Mouse (Mus musculus) stomach, postnatal 0 days (tissue): ENCODE measurements around the gene Gse1. TPM values are rescaled to one million over a fixed set of nuclear protein-coding genes. Genes with fewer than 3 reads are reported as not detected.

Experiments used
- ATAC-seq: fragments of 200-750 bp; cut with Nextera tagmentation; 2 replicates; pipeline ENCODE4 v1.8.0; 2017; ENCODE audit not compliant: low FRiP score, low TSS enrichment
- DNase-seq: peaks from one replicate; pipeline ENCODE4 v3.0.0-alpha.2; 2016; ENCODE audit warnings: low spot score
- H3K27ac ChIP-seq: fragments of 300-500 bp; sonication (generic); replicated peaks from 2 replicates; pipeline ENCODE4 v1.5.1; 2014; ENCODE audit warnings: mild to moderate bottlenecking, control low read depth
- H3K27me3 ChIP-seq: fragments of 300-500 bp; sonication (generic); 2 replicates; pipeline ENCODE4 v1.6.1; 2014; ENCODE audit warnings: low read length; ENCODE audit not compliant: control insufficient read depth, insufficient read depth
- H3K36me3 ChIP-seq: fragments of 300-500 bp; sonication (generic); 2 replicates; pipeline ENCODE4 v1.6.1; 2014; ENCODE audit warnings: low read length, mixed read lengths; ENCODE audit not compliant: control insufficient read depth, insufficient read depth
- H3K4me1 ChIP-seq: fragments of 300-500 bp; sonication (generic); replicated peaks from 2 replicates; pipeline ENCODE4 v1.6.1; 2014; ENCODE audit warnings: antibody characterized with exemption; ENCODE audit not compliant: control insufficient read depth, insufficient read depth
- H3K4me2 ChIP-seq: fragments of 300-500 bp; sonication (generic); replicated peaks from 2 replicates; pipeline ENCODE4 v1.6.1; 2014; ENCODE audit warnings: low read depth, mild to moderate bottlenecking, control low read depth, moderate library complexity
- H3K4me3 ChIP-seq: fragments of 300-500 bp; sonication (generic); 2 replicates; pipeline ENCODE4 v1.5.1; 2014; ENCODE audit warnings: low read depth, low read length, control low read depth
- H3K9ac ChIP-seq: fragments of 300-500 bp; sonication (generic); 2 replicates; pipeline ENCODE4 v1.6.1; 2014; ENCODE audit warnings: mild to moderate bottlenecking, low read length, control low read depth, mixed read lengths
- H3K9me3 ChIP-seq: fragments of 300-500 bp; sonication (generic); 2 replicates; pipeline ENCODE4 v1.6.1; 2016; ENCODE audit warnings: low read length; ENCODE audit not compliant: control insufficient read depth
- CTCF ChIP-seq: IDR thresholded peaks from 2 replicates; pipeline ENCODE4 v1.5.1; 2016; ENCODE audit warnings: antibody characterized with exemption, low read depth, mild to moderate bottlenecking, moderate library complexity
- EP300 ChIP-seq: optimal IDR thresholded peaks from 2 replicates; pipeline ENCODE3; 2016; ENCODE audit warnings: antibody characterized with exemption
- WGBS: fragments of 180-500 bp; shearing (Covaris S2); extraction: QIAGEN DNeasy Blood & Tissue Kit; methylation state at CpG from one replicate; pipeline ENCODE4 v1.1.7; 2014; 5-methylcytosine and 5-hydroxymethylcytosine counted together
- polyA plus RNA-seq: library from polyadenylated mRNA; unstranded; fragments of >200 nt; fragmentation: Nextera tagmentation; extraction: Ambion mirVana; gene quantifications from 2 replicates; pipeline ENCODE4 v1.2.1, GENCODE M21; 2015

The Gse1 gene
- polyA plus RNA-seq, 1 experiment from 2014 or later, result 6.4 TPM

- H3K9me3 ChIP-seq, result no peaks in the 10 kb centered on the region
- no peak overlapping the region for H3K9ac ChIP-seq
- H3K27ac ChIP-seq, result no peak overlapping the region
- no peaks in the 10 kb centered on the region for H3K27me3 ChIP-seq
- H3K4me1 ChIP-seq, result no peaks in the 10 kb centered on the region
- whole genome bisulfite sequencing, result 44% methylated on average over 17 of the region's 17 CpGs
- H3K36me3 ChIP-seq, result no peaks in the 10 kb centered on the region
- ATAC-seq (no peak), DNase-seq (no peak)
- no peak overlapping the region for H3K4me2 ChIP-seq
- H3K4me3 ChIP-seq, result no peak overlapping the region
- TF ChIP-seq CTCF (no peak), EP300 (no peak)
These were observed 221.4 kb downstream of the Gse1 start for GRCm38 (mm10) chr8:120449608-120450031.

- no peaks in the 10 kb centered on the region for H3K9me3 ChIP-seq
- 86% methylated on average over 2 of the region's 2 CpGs for WGBS
- no peak overlapping the region for H3K4me2 ChIP-seq
- H3K9ac ChIP-seq, result no peak overlapping the region
- H3K4me1 ChIP-seq, result no peaks in the 10 kb centered on the region
- no peak for TF ChIP-seq CTCF
- TF ChIP-seq EP300, result no peak
- no peaks in the 10 kb centered on the region for H3K27me3 ChIP-seq
- no peak overlapping the region for H3K27ac ChIP-seq
- ATAC-seq (no peak), DNase-seq (no peak)
- H3K36me3 ChIP-seq, result no peaks in the 10 kb centered on the region
- H3K4me3 ChIP-seq, result no peak overlapping the region
These were observed 223.9 kb downstream of the Gse1 start for GRCm38 (mm10) chr8:120452111-120452510.

- H3K27me3 ChIP-seq, result no peaks in the 10 kb centered on the region
- no peak for TF ChIP-seq CTCF
- no peak for TF ChIP-seq EP300
- no peaks in the 10 kb centered on the region for H3K9me3 ChIP-seq
- H3K4me3 ChIP-seq, result no peak overlapping the region
- no peaks in the 10 kb centered on the region for H3K4me1 ChIP-seq
- ATAC-seq (peak; percentile 85), DNase-seq (peak; percentile 51)
- WGBS, result 51% methylated on average over 6 of the region's 6 CpGs
- no peak overlapping the region for H3K4me2 ChIP-seq
- no peaks in the 10 kb centered on the region for H3K36me3 ChIP-seq
- H3K9ac ChIP-seq, result no peak overlapping the region
- H3K27ac ChIP-seq, result 0 out of 2 replicates have a peak overlapping the region, but pooled peaks have one; percentile 30
These were observed 226.1 kb downstream of the Gse1 start for GRCm38 (mm10) chr8:120454404-120454803.

GRCm38 (mm10) chr8:120460375-120460774 lies 232.1 kb downstream of the Gse1 start:
- no peaks in the 10 kb centered on the region for H3K9me3 ChIP-seq
- no peak overlapping the region for H3K27ac ChIP-seq
- H3K4me1 ChIP-seq, result peaks cover 9% of the 10 kb centered on the region; the same call in 1 of the 2 replicates
- no peak for ATAC-seq
- TF ChIP-seq CTCF (no peak), EP300 (no peak)
- WGBS, result 38% methylated on average over 6 of the region's 6 CpGs
- no peaks in the 10 kb centered on the region for H3K36me3 ChIP-seq
- H3K27me3 ChIP-seq, result no peaks in the 10 kb centered on the region
- H3K4me2 ChIP-seq, result no peak overlapping the region
- DNase-seq, result no peak
- peak overlapping the region; percentile 18; the same call in 1 of the 2 replicates for H3K9ac ChIP-seq
- no peak overlapping the region for H3K4me3 ChIP-seq

- Histone ChIP-seq H3K9ac (no peak overlapping the region), H3K27ac (no peak overlapping the region), H3K4me3 (no peak overlapping the region), H3K9me3 (no peaks in the 10 kb centered on the region), H3K4me2 (no peak overlapping the region), H3K27me3 (no peaks in the 10 kb centered on the region), H3K36me3 (no peaks in the 10 kb centered on the region), H3K4me1 (peaks cover 14% of the 10 kb centered on the region)
- 49% methylated on average over 15 of the region's 15 CpGs for WGBS
- TF ChIP-seq EP300, result no peak
- no peak for TF ChIP-seq CTCF
- DNase-seq, result no peak
- ATAC-seq, result no peak
These were observed 233.9 kb downstream of the Gse1 start for GRCm38 (mm10) chr8:120462119-120462551.

GRCm38 (mm10) chr8:120462611-120463010 lies 234.4 kb downstream of the Gse1 start:
- H3K9me3 ChIP-seq, result no peaks in the 10 kb centered on the region
- TF ChIP-seq CTCF (no peak), EP300 (no peak)
- no peak overlapping the region for H3K4me3 ChIP-seq
- 70% methylated on average over 6 of the region's 6 CpGs for WGBS
- ATAC-seq (no peak), DNase-seq (no peak)
- H3K27ac ChIP-seq, result no peak overlapping the region
- H3K4me1 ChIP-seq, result peaks cover 14% of the 10 kb centered on the region
- H3K27me3 ChIP-seq, result no peaks in the 10 kb centered on the region
- H3K9ac ChIP-seq, result no peak overlapping the region
- no peaks in the 10 kb centered on the region for H3K36me3 ChIP-seq
- no peak overlapping the region for H3K4me2 ChIP-seq
